Mouse (Mus musculus) thymus, adult 18-20 months (tissue): ENCODE data around the gene Zfp2.

ENCODE experiments used
- DNase-seq, 2 experiments: peaks; one replicate each; pipeline ENCODE4 v3.0.0; 2022; ENCODE audit warnings: mixed read lengths in 2 of 2

Zfp2 gene

GRCm38 (mm10) chr11:50915671-50916320 lies at the start of gene Zfp2:
Gene Zfp2 (minus strand): TSS chr11:50916165.
- DNase-seq = peak; percentile 84 to 86

GRCm38 (mm10) chr11:50964886-50965285 lies 48.9 kb upstream of the Zfp2 start:
- no peak for DNase-seq

- DNase-seq = no peak
Measured at GRCm38 (mm10) chr11:50953665-50954064, 37.7 kb upstream of the Zfp2 start, which contains the start of gene Prop1. Gene Prop1 (minus strand): TSS chr11:50953765.

- DNase-seq = no peak
Measured at GRCm38 (mm10) chr11:50952290-50952689, 36.3 kb upstream of the Zfp2 start.

- DNase-seq = no peak
Measured at GRCm38 (mm10) chr11:50943506-50943905, 27.5 kb upstream of the Zfp2 start, which contains the start of gene 4933414I15Rik. Gene 4933414I15Rik (minus strand): TSS chr11:50943765.

- DNase-seq = no peak
Measured at GRCm38 (mm10) chr11:50942386-50942785, 26.4 kb upstream of the Zfp2 start.

GRCm38 (mm10) chr11:50939621-50940366 lies 23.8 kb upstream of the Zfp2 start:
- no peak for DNase-seq

- no peak for DNase-seq
Measured at GRCm38 (mm10) chr11:50938435-50938834, 22.5 kb upstream of the Zfp2 start.

- DNase-seq = no peak
Measured at GRCm38 (mm10) chr11:50932040-50932439, 16.1 kb upstream of the Zfp2 start.

- DNase-seq = peak; percentile 11 to 18
Measured at GRCm38 (mm10) chr11:50931451-50931866, 15.5 kb upstream of the Zfp2 start, which contains the start of gene Zfp354b. Gene Zfp354b (minus strand): TSS chr11:50931633.

- DNase-seq = no peak
Measured at GRCm38 (mm10) chr11:50931021-50931420, 15.1 kb upstream of the Zfp2 start.

- DNase-seq = no peak
Measured at GRCm38 (mm10) chr11:50930469-50931014, 14.6 kb upstream of the Zfp2 start.

- no peak for DNase-seq
Measured at GRCm38 (mm10) chr11:50914461-50914860, 1.5 kb downstream of the Zfp2 start.

- DNase-seq = no peak
Measured at GRCm38 (mm10) chr11:50913301-50913700, 2.7 kb downstream of the Zfp2 start.

GRCm38 (mm10) chr11:50908136-50908535 lies 7.8 kb downstream of the Zfp2 start:
- DNase-seq = no peak

- no peak for DNase-seq
Measured at GRCm38 (mm10) chr11:50897359-50897758, 18.6 kb downstream of the Zfp2 start.

GRCm38 (mm10) chr11:50892441-50892840 lies 23.5 kb downstream of the Zfp2 start:
- DNase-seq = no peak

GRCm38 (mm10) chr11:50887390-50888128 lies 28.4 kb downstream of the Zfp2 start, which contains the start of gene Zfp454:
Gene Zfp454 (minus strand): TSS chr11:50887651.
- DNase-seq = peak; percentile 5 to 7

GRCm38 (mm10) chr11:50886933-50887293 lies 29.1 kb downstream of the Zfp2 start:
- no peak for DNase-seq

- no peak for DNase-seq
Measured at GRCm38 (mm10) chr11:50886231-50886932, 29.6 kb downstream of the Zfp2 start.

- no peak for DNase-seq
Measured at GRCm38 (mm10) chr11:50883756-50884155, 32.2 kb downstream of the Zfp2 start.

GRCm38 (mm10) chr11:50878641-50879040 lies 37.3 kb downstream of the Zfp2 start:
- no peak for DNase-seq
